13 mouse cellular contexts compared by ENCODE assay signal in genomic region chr17:78024356-78024723, GRCm38 (mm10).
"Had no signal": no experiment of that assay in that cellular context is flagged by ENCODE, and none has a peak within 500 bp of the region (broad histone marks: within the 10 kb centered on the region; RNA-seq: fewer than 3 reads in every experiment).

No protein-coding gene starts in this region.

- DNase-seq: kidney, adult 8-10 months; kidney, postnatal 4 days; left cerebral cortex, postnatal 4 days; lung, adult 18-20 months; retina, postnatal 1 day; right cerebral cortex, postnatal 4 days; thymus, adult 2 months; thymus, postnatal 36 days had no signal

- H3K36me3 ChIP-seq: limb, embryonic 13.5 days; midbrain, embryonic 13.5 days; stomach, embryonic 15.5 days had no signal

- H3K4me1 ChIP-seq: stomach, embryonic 15.5 days had no signal

- H3K27me3 ChIP-seq: limb, embryonic 13.5 days; midbrain, embryonic 13.5 days; stomach, embryonic 15.5 days had no signal

- H3K27ac ChIP-seq: limb, embryonic 13.5 days; liver, embryonic 14.5 days; midbrain, embryonic 13.5 days; stomach, embryonic 15.5 days had no signal

- H3K9ac ChIP-seq: limb, embryonic 13.5 days; liver, embryonic 14.5 days; midbrain, embryonic 13.5 days; stomach, embryonic 15.5 days had no signal

- H3K4me2 ChIP-seq: limb, embryonic 13.5 days; midbrain, embryonic 13.5 days; stomach, embryonic 15.5 days had no signal

- H3K4me3 ChIP-seq: limb, embryonic 13.5 days; midbrain, embryonic 13.5 days; myocyte; stomach, embryonic 15.5 days had no signal

- H3K9me3 ChIP-seq: limb, embryonic 13.5 days; midbrain, embryonic 13.5 days; stomach, embryonic 15.5 days had no signal
